Mouse (Mus musculus) limb, embryonic 10.5 days (tissue): ENCODE measurements at regions not wholly inside any gene's neighbourhood (a gene's known extent, or its start where the extent isn't known, plus 50 kb on each side); places are given as distances from the start of the nearest gene placed in this dataset.

Experiments
- DNase-seq: peaks from one replicate; pipeline ENCODE4 v3.0.0-alpha.2; 2017; ENCODE audit warnings: low spot score
- H3K27ac ChIP-seq: fragments of 300-500 bp; sonication (generic); 2 replicates; pipeline ENCODE4 v1.5.1; 2016; ENCODE audit warnings: mild to moderate bottlenecking
- H3K27me3 ChIP-seq: fragments of 300-500 bp; sonication (generic); 2 replicates; pipeline ENCODE4 v1.6.1; 2016; ENCODE audit warnings: low read depth, mild to moderate bottlenecking; ENCODE audit not compliant: poor library complexity, severe bottlenecking
- H3K36me3 ChIP-seq: fragments of 300-500 bp; sonication (generic); 2 replicates; pipeline ENCODE4 v1.6.1; 2016; ENCODE audit warnings: mild to moderate bottlenecking, moderate library complexity
- H3K4me1 ChIP-seq: fragments of 300-500 bp; sonication (generic); 2 replicates; pipeline ENCODE4 v1.6.1; 2016
- H3K4me3 ChIP-seq: fragments of 300-500 bp; sonication (generic); 2 replicates; pipeline ENCODE4 v1.5.1; 2016; ENCODE audit warnings: mild to moderate bottlenecking, moderate library complexity
- H3K9me3 ChIP-seq: fragments of 300-500 bp; sonication (generic); replicated peaks from 2 replicates; pipeline ENCODE4 v1.6.1; 2016; ENCODE audit warnings: mild to moderate bottlenecking
- WGBS: fragments of 180-500 bp; shearing (Covaris S2); methylation state at CpG from one replicate; pipeline ENCODE4 v1.1.7; 2016; 5-methylcytosine and 5-hydroxymethylcytosine counted together

- H3K27ac ChIP-seq = no peak overlapping the region
- H3K27me3 ChIP-seq = no peaks in the 10 kb centered on the region
- DNase-seq = no peak
- H3K4me1 ChIP-seq = no peaks in the 10 kb centered on the region
- no peaks in the 10 kb centered on the region for H3K9me3 ChIP-seq
- no peaks in the 10 kb centered on the region for H3K36me3 ChIP-seq
- WGBS = 68% methylated on average over 2 of the region's 2 CpGs
- H3K4me3 ChIP-seq = no peak overlapping the region
Observed at GRCm38 (mm10) chr9:91135107-91135506, 227.1 kb upstream of the Zic4 start.

DNA sequence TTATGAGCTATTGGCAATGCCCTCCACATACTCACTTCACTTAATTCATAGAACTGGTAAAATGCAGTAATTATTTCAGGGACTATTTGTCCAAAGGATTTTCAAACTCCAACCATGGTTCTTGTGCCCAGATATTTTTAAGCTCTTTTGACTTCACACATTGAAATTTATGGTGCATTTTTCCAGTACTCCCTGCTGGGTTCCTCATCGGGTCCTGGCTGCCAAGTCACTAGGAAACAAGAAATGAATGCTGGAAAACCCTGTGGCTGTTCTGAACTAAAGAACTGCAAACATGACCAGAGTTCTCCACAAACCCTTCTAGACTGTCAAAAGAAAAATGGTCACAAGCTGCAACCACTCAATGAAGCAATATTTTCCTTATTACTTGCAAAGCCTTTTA, 221.6 kb upstream of the Zic4 start:
- no peaks in the 10 kb centered on the region for H3K9me3 ChIP-seq
- H3K4me1 ChIP-seq = no peaks in the 10 kb centered on the region
- H3K27ac ChIP-seq = no peak overlapping the region
- WGBS = 70% methylated on average over 1 of the region's 1 CpGs
- no peak for DNase-seq
- H3K27me3 ChIP-seq = no peaks in the 10 kb centered on the region
- H3K36me3 ChIP-seq = no peaks in the 10 kb centered on the region
- no peak overlapping the region for H3K4me3 ChIP-seq

DNA sequence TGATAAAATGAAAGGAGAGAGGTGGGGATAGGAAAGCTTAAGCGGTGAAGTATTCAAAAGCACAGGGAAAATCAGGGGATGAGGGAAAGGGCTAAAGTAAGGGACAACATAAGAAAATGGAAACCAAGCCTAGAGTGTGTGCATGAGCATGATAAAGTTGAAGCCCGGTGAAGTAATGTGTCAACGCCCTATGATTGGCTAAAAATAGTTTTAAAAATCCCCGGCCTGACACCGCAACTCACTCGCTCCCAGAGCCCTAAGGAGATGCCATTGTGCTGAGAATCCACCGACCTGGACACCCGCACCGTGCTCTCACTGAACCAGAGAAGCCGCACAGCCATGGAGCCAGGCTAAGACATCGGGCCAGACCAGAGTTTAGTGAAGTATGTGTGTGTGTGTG, 210.3 kb upstream of the Zic4 start:
- H3K9me3 ChIP-seq = no peaks in the 10 kb centered on the region
- 94% methylated on average over 11 of the region's 11 CpGs for WGBS
- H3K4me3 ChIP-seq = no peak overlapping the region
- H3K27ac ChIP-seq = no peak overlapping the region
- DNase-seq = no peak
- H3K36me3 ChIP-seq = no peaks in the 10 kb centered on the region
- H3K4me1 ChIP-seq = no peaks in the 10 kb centered on the region
- no peaks in the 10 kb centered on the region for H3K27me3 ChIP-seq

DNA sequence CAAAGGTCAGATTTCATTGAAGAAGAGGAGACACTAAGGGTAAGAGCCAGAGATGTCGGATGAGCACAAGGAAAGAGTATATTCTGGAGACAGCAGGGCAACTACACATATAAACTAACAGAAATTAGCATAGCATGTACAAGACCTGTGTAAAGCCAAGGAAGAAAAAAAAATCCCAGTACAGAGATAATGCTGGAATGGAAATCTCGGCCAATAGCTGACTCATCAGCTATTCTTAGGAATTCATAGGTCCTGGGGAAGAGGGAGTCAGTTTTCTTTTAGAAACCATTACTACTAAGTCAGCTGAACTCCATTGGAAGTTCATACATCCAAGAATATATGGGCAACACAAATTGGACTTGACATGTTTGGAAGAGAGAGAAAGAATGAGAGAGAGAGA, 202.9 kb upstream of the Zic4 start:
- DNase-seq = no peak
- H3K27me3 ChIP-seq = no peaks in the 10 kb centered on the region
- no peaks in the 10 kb centered on the region for H3K4me1 ChIP-seq
- WGBS = 85% methylated on average over 2 of the region's 2 CpGs
- no peaks in the 10 kb centered on the region for H3K9me3 ChIP-seq
- H3K4me3 ChIP-seq = no peak overlapping the region
- no peak overlapping the region for H3K27ac ChIP-seq
- no peaks in the 10 kb centered on the region for H3K36me3 ChIP-seq

DNA sequence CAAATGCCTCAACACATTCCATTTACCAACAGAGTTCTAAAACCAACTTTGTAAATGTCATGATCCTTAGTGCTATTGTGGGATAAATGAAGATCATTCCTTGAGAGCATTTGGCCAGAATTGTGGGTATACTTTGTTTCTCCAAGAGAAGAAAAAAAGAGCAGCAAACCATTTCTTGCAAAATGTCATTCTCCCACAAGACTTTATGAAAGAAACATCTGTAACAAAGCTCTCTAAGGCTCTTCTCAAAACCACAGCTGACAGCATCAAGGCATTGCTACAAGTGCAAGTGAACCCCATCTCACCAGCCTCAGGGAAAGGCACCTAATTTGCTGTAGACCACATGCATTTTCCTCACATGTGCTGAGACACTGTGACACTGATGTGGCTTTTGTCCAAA, 194.3 kb upstream of the Zic4 start:
- no peaks in the 10 kb centered on the region for H3K4me1 ChIP-seq
- no peaks in the 10 kb centered on the region for H3K9me3 ChIP-seq
- no peak overlapping the region for H3K4me3 ChIP-seq
- no peaks in the 10 kb centered on the region for H3K36me3 ChIP-seq
- H3K27ac ChIP-seq = no peak overlapping the region
- no peaks in the 10 kb centered on the region for H3K27me3 ChIP-seq
- no peak for DNase-seq

GRCm38 (mm10) chr9:91193221-91193620, 169.0 kb upstream of the Zic4 start:
- no peaks in the 10 kb centered on the region for H3K9me3 ChIP-seq
- H3K36me3 ChIP-seq = no peaks in the 10 kb centered on the region
- 84% methylated on average over 4 of the region's 4 CpGs for WGBS
- H3K4me1 ChIP-seq = no peaks in the 10 kb centered on the region
- H3K4me3 ChIP-seq = no peak overlapping the region
- DNase-seq = no peak
- no peaks in the 10 kb centered on the region for H3K27me3 ChIP-seq
- no peak overlapping the region for H3K27ac ChIP-seq

- H3K9me3 ChIP-seq = no peaks in the 10 kb centered on the region
- no peak for DNase-seq
- 91% methylated on average over 3 of the region's 3 CpGs for WGBS
Observed at GRCm38 (mm10) chr9:91193954-91194353, 168.3 kb upstream of the Zic4 start.

GRCm38 (mm10) chr9:91207281-91207680, 154.9 kb upstream of the Zic4 start:
- 52% methylated on average over 2 of the region's 2 CpGs for WGBS
- no peaks in the 10 kb centered on the region for H3K27me3 ChIP-seq
- H3K27ac ChIP-seq = no peak overlapping the region
- no peaks in the 10 kb centered on the region for H3K4me1 ChIP-seq
- no peaks in the 10 kb centered on the region for H3K36me3 ChIP-seq
- H3K9me3 ChIP-seq = no peaks in the 10 kb centered on the region
- no peak overlapping the region for H3K4me3 ChIP-seq
- DNase-seq = no peak

More at GRCm38 (mm10) chr9:91193954-91194353, 168.3 kb upstream of the Zic4 start:
- H3K4me1 ChIP-seq = no peaks in the 10 kb centered on the region
- H3K27me3 ChIP-seq = no peaks in the 10 kb centered on the region
- H3K36me3 ChIP-seq = no peaks in the 10 kb centered on the region
- no peak overlapping the region for H3K4me3 ChIP-seq
- H3K27ac ChIP-seq = no peak overlapping the region

DNA sequence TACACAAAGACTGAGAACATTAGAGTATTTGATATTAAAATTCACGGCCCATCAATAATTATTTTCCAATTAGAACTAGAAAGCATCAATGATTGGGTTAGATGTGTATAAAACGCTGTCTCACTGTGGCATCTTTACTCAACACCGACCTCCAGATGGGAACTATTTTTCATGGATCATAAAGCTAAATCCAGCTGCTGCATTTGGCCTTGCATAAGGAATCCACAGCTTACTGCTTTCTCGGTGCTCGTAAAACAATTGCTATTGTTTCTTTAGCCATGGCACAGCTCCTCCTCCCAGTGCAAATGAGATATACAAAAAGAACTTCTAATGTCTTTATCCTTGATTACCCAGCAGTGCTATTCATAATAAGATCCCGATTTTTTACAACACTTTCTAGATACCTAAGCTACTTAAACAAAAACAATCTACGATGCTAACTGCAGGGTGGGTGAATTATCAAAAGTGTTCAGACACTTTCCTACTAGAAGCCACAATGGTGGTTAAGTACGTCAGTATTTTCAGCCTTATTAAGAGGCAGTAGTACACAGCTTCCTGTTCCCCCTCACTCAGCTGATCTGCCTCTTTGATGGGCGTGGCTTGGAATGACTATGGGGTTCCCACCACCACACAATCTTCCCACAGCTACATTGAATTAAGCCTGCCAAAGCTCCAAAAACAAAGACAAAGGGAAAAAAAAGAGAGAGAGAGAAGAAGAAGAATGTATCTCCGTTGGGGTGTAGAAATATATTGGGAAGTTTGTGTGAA, 134.4 kb upstream of the Zic4 start:
- H3K9me3 ChIP-seq = no peaks in the 10 kb centered on the region
- no peaks in the 10 kb centered on the region for H3K4me1 ChIP-seq
- no peaks in the 10 kb centered on the region for H3K36me3 ChIP-seq
- WGBS = 68% methylated on average over 10 of the region's 10 CpGs
- DNase-seq = no peak
- no peak overlapping the region for H3K27ac ChIP-seq
- H3K4me3 ChIP-seq = no peak overlapping the region
- no peaks in the 10 kb centered on the region for H3K27me3 ChIP-seq

DNA sequence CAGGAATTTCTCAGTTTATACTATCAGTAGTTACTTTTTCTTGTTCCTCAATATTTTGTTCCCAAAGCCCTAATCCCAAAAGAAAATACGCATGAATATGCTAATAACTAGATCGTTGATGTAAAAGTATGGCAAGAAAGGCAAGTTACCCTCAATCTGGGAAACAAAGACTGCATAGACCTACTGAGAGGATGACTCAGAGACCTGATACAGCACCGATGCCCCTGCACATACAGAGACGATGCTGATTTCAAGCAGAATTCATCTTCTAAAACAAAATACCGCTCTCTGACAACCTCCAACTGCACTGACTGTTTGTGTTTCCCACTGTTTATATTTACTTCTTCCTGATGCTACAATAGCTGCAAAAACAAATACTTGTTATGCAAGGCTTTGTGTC, 133.7 kb upstream of the Zic4 start:
- no peaks in the 10 kb centered on the region for H3K4me1 ChIP-seq
- H3K4me3 ChIP-seq = no peak overlapping the region
- no peak for DNase-seq
- no peaks in the 10 kb centered on the region for H3K9me3 ChIP-seq
- H3K36me3 ChIP-seq = no peaks in the 10 kb centered on the region
- 83% methylated on average over 5 of the region's 5 CpGs for WGBS
- H3K27ac ChIP-seq = no peak overlapping the region
- no peaks in the 10 kb centered on the region for H3K27me3 ChIP-seq

- Histone ChIP-seq H3K9me3 (no peaks in the 10 kb centered on the region), H3K36me3 (no peaks in the 10 kb centered on the region), H3K27ac (no peak overlapping the region), H3K4me1 (no peaks in the 10 kb centered on the region), H3K4me3 (no peak overlapping the region), H3K27me3 (no peaks in the 10 kb centered on the region)
- no peak for DNase-seq
- 87% methylated on average over 1 of the region's 1 CpGs for whole genome bisulfite sequencing
Observed at GRCm38 (mm10) chr9:91253886-91254285, 108.3 kb upstream of the Zic4 start.

- no peak for DNase-seq
- Histone ChIP-seq H3K9me3 (no peaks in the 10 kb centered on the region), H3K27ac (no peak overlapping the region), H3K4me1 (no peaks in the 10 kb centered on the region), H3K27me3 (no peaks in the 10 kb centered on the region), H3K4me3 (no peak overlapping the region), H3K36me3 (no peaks in the 10 kb centered on the region)
- 73% methylated on average over 3 of the region's 3 CpGs for WGBS
Observed at GRCm38 (mm10) chr9:91291340-91291739, 70.9 kb upstream of the Zic4 start.
